Mouse (Mus musculus) gastrocnemius, postnatal 4 days (tissue): Measurements from ENCODE around the gene Usp6nl. TPM values are rescaled to one million over a fixed set of nuclear protein-coding genes. Genes with fewer than 3 reads are reported as not detected.

ENCODE experiments used
- total RNA-seq, 2 experiments: library from RNA; stranded (reverse); gene quantifications; 2 replicates each; pipeline ENCODE4 v1.2.3; 2021

The Usp6nl gene
- total RNA-seq, 2 experiments from 2014 or later = 11.6 to 14.8 TPM

Other genes starting within 250 kb of the Usp6nl start
- gene Proser2, start 192.5 kb upstream of the Usp6nl start, total RNA-seq = 1 to 10 TPM; 3.4 to 3.6 TPM
- gene Echdc3, start 109.6 kb upstream of the Usp6nl start, total RNA-seq = 1 to 10 TPM; 6.7 to 6.8 TPM